Mouse (Mus musculus) gastrocnemius, adult 2 months (tissue): Measurements from ENCODE around the gene Chst3. TPM values are rescaled to one million over a fixed set of nuclear protein-coding genes. Genes with fewer than 3 reads are reported as not detected.
"Not testable (repeated sequence)": the region's sequence is repeated elsewhere in the genome, so short reads cannot be mapped to it uniquely, and the experiment has no call there.

ENCODE experiments used
- DNase-seq: peaks from one replicate; pipeline ENCODE4 v3.0.0; 2022
- H3K27ac ChIP-seq: fragments of 200-600 bp; 2 replicates; pipeline ENCODE4 v1.8.1; 2022; ENCODE audit warnings: mild to moderate bottlenecking
- H3K4me3 ChIP-seq: fragments of 200-600 bp; 2 replicates; pipeline ENCODE4 v1.8.1; 2022; ENCODE audit warnings: mild to moderate bottlenecking, moderate library complexity
- CTCF ChIP-seq: fragments of 200-600 bp; IDR thresholded peaks from 2 replicates; pipeline ENCODE4 v1.8.1; 2022; ENCODE audit warnings: antibody characterized with exemption, mild to moderate bottlenecking, moderate library complexity
- intact Hi-C: fragments of 180-260 bp; cut with DNase I; formaldehyde crosslinking; loops from one replicate; pipeline ENCODE4 v1.15.1; 2025
- total RNA-seq, 2 experiments: library from RNA; stranded (reverse); gene quantifications; 2 replicates each; pipeline ENCODE4 v1.2.3; 2021

Gene Chst3
- total RNA-seq, 2 experiments from 2014 or later = 0.23 to 0.64 TPM

- no peak for TF ChIP-seq CTCF
- Histone ChIP-seq H3K27ac (no peak overlapping the region), H3K4me3 (no peak overlapping the region)
- DNase-seq = no peak
- intact Hi-C loops = loop anchor here (10.0 kb wide), 1 partner anchor 356 kb away; no protein-coding TSS in a partner anchor
Observed at GRCm38 (mm10) chr10:60250426-60250965, 31.4 kb upstream of the Chst3 start.

- DNase-seq, intact Hi-C loops, H3K4me3 ChIP-seq, H3K27ac ChIP-seq: not testable (repeated sequence)
Observed at GRCm38 (mm10) chr10:60248345-60248744, 29.3 kb upstream of the Chst3 start.

DNA sequence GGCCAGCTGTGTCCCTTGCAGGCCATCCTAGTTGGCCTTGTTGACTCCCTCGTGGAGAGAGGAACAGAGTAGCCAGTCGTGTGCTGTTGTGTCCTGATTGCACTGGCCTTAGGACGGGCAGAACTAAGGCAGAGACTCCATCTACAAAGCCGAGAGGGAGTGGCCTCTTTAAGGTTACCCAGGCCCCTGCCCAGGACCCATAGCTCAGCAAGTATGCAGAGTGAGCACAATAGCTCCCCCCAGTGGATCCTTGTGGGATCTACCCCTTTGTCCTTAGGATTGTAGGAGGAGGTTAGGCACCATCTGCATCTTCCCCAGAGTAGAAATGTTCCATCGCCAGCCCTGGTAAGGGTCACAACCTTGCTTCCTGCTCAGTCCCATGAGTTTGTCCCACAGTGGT is 27.5 kb upstream of the Chst3 start:
- TF ChIP-seq CTCF = peak; percentile 69
- intact Hi-C loops = no loop called here
- Histone ChIP-seq H3K4me3 (no peak overlapping the region), H3K27ac (no peak overlapping the region)
- DNase-seq = peak; percentile 54

DNA sequence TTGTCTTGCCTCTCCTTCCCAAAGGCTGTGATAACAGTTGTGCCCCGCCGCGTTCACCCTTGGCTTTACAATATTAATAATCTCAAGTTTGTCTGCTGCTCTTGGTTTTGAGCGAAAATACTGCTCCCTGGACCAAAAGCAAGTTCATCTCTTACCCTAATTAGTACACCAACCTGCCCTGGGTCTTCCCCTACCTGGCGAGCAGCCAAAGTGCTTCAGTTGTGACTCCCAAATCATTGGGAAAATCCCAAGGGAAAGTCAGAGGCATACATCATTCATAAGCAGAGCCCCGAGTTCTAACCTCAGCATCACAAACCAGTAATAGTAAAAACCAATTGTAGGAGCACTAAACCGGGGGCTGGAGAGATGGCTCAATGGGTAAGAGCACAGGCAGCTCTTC is 26.6 kb upstream of the Chst3 start:
- no peak for TF ChIP-seq CTCF
- no peak for DNase-seq
- intact Hi-C loops = loop anchor here (2.0 kb wide), 1 partner anchor 97 kb away; no protein-coding TSS in a partner anchor

DNA sequence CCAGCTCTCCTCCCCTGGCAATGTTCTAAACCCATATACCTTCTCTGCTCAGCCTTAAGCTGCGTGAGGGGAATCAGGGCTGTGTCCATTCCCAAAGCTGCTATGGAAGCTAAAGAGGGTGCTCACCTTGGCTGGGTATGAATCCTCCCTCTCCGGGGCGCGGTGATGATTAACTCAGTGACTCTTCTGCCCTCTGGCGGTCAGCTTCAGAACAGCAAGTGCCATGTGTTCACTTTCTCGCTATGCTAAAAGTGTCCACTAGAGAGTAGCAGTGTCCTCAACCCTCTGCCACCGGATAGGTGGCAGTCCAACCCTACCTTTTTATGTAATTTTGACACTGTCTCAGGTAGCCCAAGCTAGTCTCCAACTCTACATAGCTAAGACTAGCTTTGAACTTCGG is 26.0 kb upstream of the Chst3 start:
- DNase-seq = peak; percentile 88
- Histone ChIP-seq H3K27ac (no peak overlapping the region), H3K4me3 (no peak overlapping the region)
- no peak; the same call in 1 of the 2 replicates for TF ChIP-seq CTCF
- intact Hi-C loops = loop anchor here (2.0 kb wide), 1 partner anchor 96 kb away; no protein-coding TSS in a partner anchor

More for the DNA sequence above, 26.6 kb upstream of the Chst3 start:
- no peak overlapping the region for H3K27ac ChIP-seq
- H3K4me3 ChIP-seq = no peak overlapping the region

DNA sequence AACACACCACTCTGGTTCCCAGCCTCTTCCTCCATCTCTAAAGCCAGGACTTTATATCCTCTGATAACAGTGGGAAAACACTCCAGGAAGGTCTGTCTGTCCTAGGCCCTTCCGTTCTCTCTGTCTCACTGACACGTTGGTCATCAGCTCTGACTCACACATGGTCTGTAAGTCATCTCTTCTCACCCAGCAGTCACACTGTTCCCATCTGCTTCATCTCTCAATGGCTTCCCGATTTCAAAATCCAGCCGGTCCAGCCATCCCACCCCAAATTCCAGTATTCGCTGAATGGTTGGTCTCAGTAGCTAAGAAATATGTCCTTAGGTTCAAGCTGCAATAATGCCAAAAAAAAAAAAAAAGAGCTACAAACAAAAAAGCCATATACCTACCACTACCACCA is 24.9 kb upstream of the Chst3 start:
- TF ChIP-seq CTCF = no peak
- Histone ChIP-seq H3K4me3 (no peak overlapping the region), H3K27ac (no peak overlapping the region)
- intact Hi-C loops = loop anchor here (2.0 kb wide), 1 partner anchor 95 kb away; no protein-coding TSS in a partner anchor
- no peak for DNase-seq

GRCm38 (mm10) chr10:60240416-60240815 is 21.4 kb upstream of the Chst3 start:
- intact Hi-C loops = no loop called here
- no peak for TF ChIP-seq CTCF
- DNase-seq = no peak
- Histone ChIP-seq H3K27ac (no peak overlapping the region), H3K4me3 (no peak overlapping the region)

DNA sequence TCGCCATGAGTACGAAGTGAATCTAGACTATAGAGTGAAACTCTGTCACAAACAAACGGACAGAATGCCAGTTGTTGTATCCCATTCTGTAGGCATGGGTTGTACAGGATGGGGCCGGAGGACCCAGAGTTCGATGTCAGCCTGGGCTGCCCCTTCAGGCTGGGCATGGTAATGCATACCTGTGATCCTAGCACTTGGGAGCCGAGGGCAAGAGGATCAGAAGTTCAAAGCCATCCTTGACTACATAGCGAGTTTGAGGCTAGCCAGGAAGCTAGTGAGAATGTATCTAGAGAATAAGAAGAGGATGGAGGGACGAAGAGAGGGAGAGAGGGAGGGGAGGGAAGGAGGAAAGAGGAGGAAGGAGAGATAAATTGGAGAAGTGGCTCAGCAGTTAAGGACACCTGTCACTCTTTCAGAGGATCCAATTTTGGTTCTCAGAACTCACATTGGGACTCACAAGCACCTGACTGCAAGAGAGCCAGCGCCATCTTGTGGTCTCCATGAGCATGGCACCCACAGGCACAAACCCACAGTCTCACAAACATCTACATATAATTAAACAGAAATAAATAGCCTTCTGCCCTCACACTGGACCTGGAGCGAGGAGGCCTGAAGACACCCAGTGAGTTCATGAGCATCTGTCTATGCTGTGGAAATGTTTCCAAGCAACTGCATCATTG is 18.6 kb upstream of the Chst3 start:
- peak; percentile 77 for DNase-seq
- no peak overlapping the region for H3K27ac ChIP-seq
- H3K4me3 ChIP-seq = no peak overlapping the region
- TF ChIP-seq CTCF = peak; percentile 92
- intact Hi-C loops = loop anchor here (1.0 kb wide), 2 partner anchors 46 to 89 kb away; no protein-coding TSS in a partner anchor

DNA sequence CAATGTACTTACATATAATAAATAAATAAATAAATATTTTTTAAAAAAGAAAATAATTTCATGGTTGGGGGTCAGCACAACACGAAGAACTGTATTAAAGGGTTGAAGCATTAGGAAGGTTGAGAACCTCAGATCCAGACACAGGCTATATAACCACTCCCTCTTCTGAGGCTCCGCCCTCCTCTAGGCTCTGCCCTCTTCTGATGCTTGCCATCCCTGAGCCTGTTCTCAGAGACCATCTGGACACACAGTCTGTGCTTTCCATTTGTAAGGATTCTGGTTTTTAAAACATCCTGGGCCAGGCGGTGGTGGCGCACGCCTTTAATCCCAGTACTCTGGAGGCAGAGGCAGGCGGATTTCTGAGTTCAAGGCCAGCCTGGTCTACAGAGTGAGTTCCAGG is 16.8 kb upstream of the Chst3 start:
- H3K4me3 ChIP-seq, DNase-seq, H3K27ac ChIP-seq, intact Hi-C loops: not testable (repeated sequence)

- H3K4me3 ChIP-seq = no peak overlapping the region
- no peak overlapping the region for H3K27ac ChIP-seq
- TF ChIP-seq CTCF = peak; percentile 10; the same call in 1 of the 2 replicates
- intact Hi-C loops = no loop called here
- DNase-seq = no peak
Observed at GRCm38 (mm10) chr10:60234006-60234405, 14.9 kb upstream of the Chst3 start.

- Histone ChIP-seq H3K4me3 (no peak overlapping the region), H3K27ac (peak overlapping the region; percentile 84)
- no peak for TF ChIP-seq CTCF
- intact Hi-C loops = no loop called here
- DNase-seq = no peak
Observed at GRCm38 (mm10) chr10:60230321-60231088, 11.4 kb upstream of the Chst3 start.

DNA sequence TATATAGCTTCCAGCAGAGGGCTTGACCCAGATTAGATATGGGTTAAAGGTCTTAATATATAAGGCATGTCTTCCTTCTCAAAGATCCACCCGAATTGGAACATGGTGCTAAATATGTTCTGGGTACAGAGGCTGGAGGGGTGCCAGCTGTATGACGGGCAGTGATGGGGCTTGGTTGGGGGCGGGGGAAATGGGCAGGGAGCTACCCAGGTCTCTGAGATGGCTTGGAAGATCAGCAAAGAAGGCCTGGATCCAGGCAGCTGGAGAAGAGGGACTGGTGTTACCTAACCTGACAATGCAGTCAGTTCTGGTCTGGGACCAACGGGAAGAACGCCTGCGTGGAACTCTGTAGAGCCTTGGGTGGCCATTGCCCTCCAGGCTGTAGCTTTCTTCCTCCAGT is 10.1 kb upstream of the Chst3 start:
- DNase-seq = peak; percentile 65
- intact Hi-C loops = no loop called here
- H3K4me3 ChIP-seq = no peak overlapping the region
- peak overlapping the region; percentile 84 for H3K27ac ChIP-seq
- no peak for TF ChIP-seq CTCF

DNA sequence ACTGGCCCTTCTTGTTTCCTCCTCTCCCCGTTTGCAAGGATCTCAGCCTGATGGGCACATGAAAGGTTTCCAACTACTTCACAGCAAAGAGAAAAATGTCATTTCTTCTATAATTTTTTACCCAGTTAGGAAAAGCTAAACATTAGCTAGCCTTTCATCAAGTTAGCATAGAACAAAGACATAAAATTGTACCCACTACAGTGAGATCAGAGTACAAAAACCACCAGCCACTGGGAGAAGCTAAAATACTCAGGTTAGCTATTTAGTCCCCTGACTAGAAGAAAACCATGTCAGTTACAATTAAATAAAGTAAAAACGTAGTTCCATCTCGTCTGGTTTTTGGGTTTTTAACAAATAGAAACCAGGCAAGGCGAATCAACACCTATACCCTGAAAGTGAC is 8.6 kb upstream of the Chst3 start:
- intact Hi-C loops = no loop called here
- TF ChIP-seq CTCF = no peak
- H3K27ac ChIP-seq = peak overlapping the region; percentile 84; the same call in 1 of the 2 replicates
- no peak overlapping the region for H3K4me3 ChIP-seq
- no peak for DNase-seq
